Mouse (Mus musculus): ENCODE measurements around the gene Hyal2. TPM values are rescaled to one million over a fixed set of nuclear protein-coding genes. Genes with fewer than 3 reads are reported as not detected.

The Hyal2 gene
- polyA plus RNA-seq, 1 experiment, result 103 TPM

DNA sequence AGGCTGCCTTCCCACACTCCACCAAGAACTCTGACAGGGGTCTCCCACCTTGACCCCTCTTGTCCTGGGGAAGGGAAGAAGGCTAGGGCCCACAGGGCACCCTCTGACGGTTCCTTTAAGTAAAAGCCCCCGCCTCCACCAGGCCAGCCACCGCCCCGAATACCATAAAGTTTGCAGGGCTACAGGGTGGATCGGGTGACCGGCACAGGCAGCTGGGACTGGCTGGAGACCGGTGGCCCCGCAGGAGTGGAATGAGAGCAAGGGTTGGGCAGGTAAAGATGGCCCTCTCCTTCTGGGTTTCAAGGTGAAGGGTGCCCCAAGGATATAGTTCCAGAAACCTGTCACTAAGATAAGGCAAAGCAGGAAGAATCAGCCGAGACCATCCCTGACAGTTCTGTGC, 38.8 kb downstream of the Hyal2 start:
- peak; percentile 66 for DNase-seq
- H3K27ac ChIP-seq (ENCODE audit: insufficient read depth, low read depth, low read length), result peak overlapping the region; percentile 99
- WGBS, result 22% methylated on average over 9 of the region's 9 CpGs
- peaks cover 31% of the 10 kb centered on the region for H3K4me1 ChIP-seq (ENCODE audit: control insufficient read depth, insufficient read depth, low read length)
- H3K27me3 ChIP-seq (replicated peaks; ENCODE audit: control insufficient read depth, insufficient read depth, low read length), result no peaks in the 10 kb centered on the region
- TF ChIP-seq POLR2A (IDR thresholded peaks at IDR 0.05; ENCODE audit: low read depth, low read length) (peak; percentile 65), CTCF (conservative IDR thresholded peaks at IDR 0.05; ENCODE audit: insufficient read depth, insufficient read length, low read depth, low read length) (no peak)
- no peaks in the 10 kb centered on the region for H3K36me3 ChIP-seq (ENCODE audit: control insufficient read depth, insufficient read depth, low read length)
- peak overlapping the region; percentile 65 for H3K4me3 ChIP-seq (ENCODE audit: insufficient read depth, low read depth, low read length)

DNA sequence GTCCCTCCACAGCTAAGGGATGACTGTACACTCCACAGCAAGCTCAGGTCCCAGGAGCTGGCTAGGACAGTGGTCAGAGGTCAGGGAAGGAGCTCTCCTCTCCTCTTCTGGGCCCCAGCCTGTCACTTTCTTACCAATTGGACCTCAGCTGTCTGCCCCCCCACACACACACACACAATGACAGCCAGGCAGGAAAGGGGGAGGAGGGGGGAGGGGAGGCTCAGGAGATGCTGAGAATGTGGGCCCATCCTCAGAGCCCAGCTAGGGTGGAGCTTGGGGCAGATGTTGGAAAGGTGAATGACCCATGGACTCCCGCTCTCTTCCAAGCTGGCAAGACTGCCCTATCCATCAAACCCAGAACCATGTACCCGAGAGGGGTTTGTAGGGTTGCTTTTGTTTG, 39.3 kb downstream of the Hyal2 start:
- peak overlapping the region; percentile 99 for H3K27ac ChIP-seq (ENCODE audit: insufficient read depth, low read depth, low read length)
- peaks cover 34% of the 10 kb centered on the region for H3K4me1 ChIP-seq (ENCODE audit: control insufficient read depth, insufficient read depth, low read length)
- H3K4me3 ChIP-seq (ENCODE audit: insufficient read depth, low read depth, low read length), result peak overlapping the region; percentile 65

DNA sequence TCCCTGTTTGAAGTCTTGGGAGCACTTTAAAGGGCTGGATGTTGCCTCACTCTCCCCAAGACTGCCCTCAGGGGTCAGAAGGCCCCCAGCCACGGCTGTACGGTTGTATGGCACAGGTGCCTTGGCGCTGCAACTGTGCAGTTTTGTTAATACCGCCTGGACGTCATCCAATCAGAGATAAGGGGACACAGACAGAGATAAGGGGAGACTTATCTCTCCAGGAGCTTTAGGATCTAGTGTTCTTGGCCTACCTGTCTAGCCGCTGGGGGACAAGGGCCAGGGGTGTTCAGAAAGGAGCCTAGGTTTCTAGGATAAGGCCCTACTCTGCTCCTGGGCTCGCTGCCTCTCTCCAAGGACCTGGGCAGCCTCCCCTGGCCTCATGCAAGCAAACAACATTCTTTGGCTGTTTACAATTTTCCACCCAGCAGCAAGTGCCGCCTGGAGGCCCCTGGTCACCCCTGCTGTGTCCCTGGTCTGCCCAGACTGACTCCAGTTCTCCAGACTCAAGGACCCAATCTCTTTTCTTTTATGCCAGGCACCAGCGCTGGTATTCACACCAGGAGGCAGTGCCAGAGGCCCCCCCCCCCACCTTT, 40.0 kb downstream of the Hyal2 start:
- peak; percentile 58 for DNase-seq
- no peak for TF ChIP-seq POLR2A (IDR thresholded peaks at IDR 0.05; ENCODE audit: low read depth, low read length)
- TF ChIP-seq CTCF (conservative IDR thresholded peaks at IDR 0.05; ENCODE audit: insufficient read depth, insufficient read length, low read depth, low read length), result no peak
- Histone ChIP-seq H3K27me3 (replicated peaks; ENCODE audit: control insufficient read depth, insufficient read depth, low read length) (no peaks in the 10 kb centered on the region), H3K27ac (ENCODE audit: insufficient read depth, low read depth, low read length) (peak overlapping the region; percentile 99), H3K4me3 (ENCODE audit: insufficient read depth, low read depth, low read length) (peak overlapping the region; percentile 65), H3K4me1 (ENCODE audit: control insufficient read depth, insufficient read depth, low read length) (peaks cover 34% of the 10 kb centered on the region), H3K36me3 (ENCODE audit: control insufficient read depth, insufficient read depth, low read length) (no peaks in the 10 kb centered on the region)
- 54% methylated on average over 9 of the region's 9 CpGs for WGBS

More for the DNA sequence above, 39.3 kb downstream of the Hyal2 start:
- no peaks in the 10 kb centered on the region for H3K36me3 ChIP-seq (ENCODE audit: control insufficient read depth, insufficient read depth, low read length)
- no peak for TF ChIP-seq CTCF (conservative IDR thresholded peaks at IDR 0.05; ENCODE audit: insufficient read depth, insufficient read length, low read depth, low read length)
- no peak for TF ChIP-seq POLR2A (IDR thresholded peaks at IDR 0.05; ENCODE audit: low read depth, low read length)
- no peaks in the 10 kb centered on the region for H3K27me3 ChIP-seq (replicated peaks; ENCODE audit: control insufficient read depth, insufficient read depth, low read length)
- 40% methylated on average over 2 of the region's 2 CpGs for WGBS
- no peak for DNase-seq

DNA sequence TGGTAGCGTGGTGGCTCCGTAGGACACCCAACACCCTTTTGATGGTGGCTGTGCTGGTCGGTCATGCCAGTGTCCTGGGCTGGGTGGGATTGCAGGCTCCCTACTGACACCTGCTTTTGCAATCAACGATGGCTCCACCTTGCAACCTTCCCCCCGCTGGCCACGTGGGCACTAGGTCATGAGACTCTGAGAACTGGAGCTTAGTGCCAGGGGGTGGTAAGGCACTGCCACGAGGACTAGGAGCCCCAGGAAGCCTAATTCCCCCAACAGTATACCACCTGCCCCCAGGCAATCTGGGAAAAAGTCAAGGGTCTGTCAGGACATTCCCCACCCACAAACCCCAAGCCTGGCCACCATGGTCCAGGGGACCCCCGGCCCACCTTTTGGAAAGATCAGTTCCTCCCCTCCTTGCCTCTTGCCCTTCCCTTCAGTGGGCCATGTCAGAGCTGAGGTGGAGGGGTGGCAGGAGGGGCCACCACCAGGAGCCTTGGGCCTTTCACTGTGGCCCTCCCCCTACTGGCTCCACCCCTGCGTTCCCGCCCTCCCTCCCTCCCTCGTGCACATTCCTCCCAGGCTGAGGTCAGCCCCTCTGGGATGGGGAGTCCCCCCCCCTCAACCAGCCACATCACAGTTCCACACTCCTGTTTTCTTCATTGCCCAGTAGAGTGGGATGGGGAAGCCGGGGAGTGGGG, 41.1 kb downstream of the Hyal2 start, which contains the start of gene Sema3b:
Gene Sema3b, minus strand, starts transcription at position 489 of the 692 bp plus-strand sequence.
- peak; percentile 68 for DNase-seq
- Histone ChIP-seq H3K36me3 (ENCODE audit: control insufficient read depth, insufficient read depth, low read length) (no peaks in the 10 kb centered on the region), H3K27ac (ENCODE audit: insufficient read depth, low read depth, low read length) (peak within 1 kb of the TSS; percentile 99)

DNA sequence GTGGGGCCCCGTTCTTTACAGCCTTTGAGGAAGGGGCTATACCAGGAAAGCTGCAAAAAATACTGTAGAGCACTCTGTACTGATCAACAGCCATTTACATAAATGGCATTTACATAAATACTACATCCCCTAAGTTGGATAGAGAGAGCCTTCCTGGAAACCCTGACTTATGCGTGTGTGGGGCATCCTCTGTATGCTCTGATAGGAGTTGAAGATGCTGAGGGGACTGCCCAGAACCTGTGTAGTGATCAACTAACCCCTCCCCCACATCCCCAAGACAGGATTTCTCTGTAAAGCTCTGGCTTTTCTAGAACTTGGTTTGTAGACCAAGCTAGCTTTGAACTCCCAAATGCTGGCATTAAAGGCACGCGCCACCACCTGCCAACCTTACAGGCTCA, 41.7 kb downstream of the Hyal2 start:
- 67% methylated on average over 4 of the region's 4 CpGs for WGBS
- peak overlapping the region; percentile 32; the same call in 1 of the 2 replicates for H3K27ac ChIP-seq (ENCODE audit: insufficient read depth, low read depth, low read length)
- TF ChIP-seq CTCF (conservative IDR thresholded peaks at IDR 0.05; ENCODE audit: insufficient read depth, insufficient read length, low read depth, low read length), result no peak
- TF ChIP-seq POLR2A (IDR thresholded peaks at IDR 0.05; ENCODE audit: low read depth, low read length), result no peak
- no peak for DNase-seq
- no peak overlapping the region for H3K4me3 ChIP-seq (ENCODE audit: insufficient read depth, low read depth, low read length)
- no peaks in the 10 kb centered on the region for H3K36me3 ChIP-seq (ENCODE audit: control insufficient read depth, insufficient read depth, low read length)
- H3K4me1 ChIP-seq (ENCODE audit: control insufficient read depth, insufficient read depth, low read length), result peaks cover 32% of the 10 kb centered on the region
- no peaks in the 10 kb centered on the region for H3K27me3 ChIP-seq (replicated peaks; ENCODE audit: control insufficient read depth, insufficient read depth, low read length)

More for the DNA sequence above, 41.1 kb downstream of the Hyal2 start, which contains the start of gene Sema3b:
- 37% methylated on average over 11 of the region's 12 CpGs for whole genome bisulfite sequencing
- Histone ChIP-seq H3K27me3 (replicated peaks; ENCODE audit: control insufficient read depth, insufficient read depth, low read length) (no peaks in the 10 kb centered on the region), H3K4me3 (ENCODE audit: insufficient read depth, low read depth, low read length) (peak within 1 kb of the TSS; percentile 65), H3K4me1 (ENCODE audit: control insufficient read depth, insufficient read depth, low read length) (peaks cover 38% of the 10 kb centered on the region)
- no peak for TF ChIP-seq CTCF (conservative IDR thresholded peaks at IDR 0.05; ENCODE audit: insufficient read depth, insufficient read length, low read depth, low read length)
- no peak for TF ChIP-seq POLR2A (IDR thresholded peaks at IDR 0.05; ENCODE audit: low read depth, low read length)

DNA sequence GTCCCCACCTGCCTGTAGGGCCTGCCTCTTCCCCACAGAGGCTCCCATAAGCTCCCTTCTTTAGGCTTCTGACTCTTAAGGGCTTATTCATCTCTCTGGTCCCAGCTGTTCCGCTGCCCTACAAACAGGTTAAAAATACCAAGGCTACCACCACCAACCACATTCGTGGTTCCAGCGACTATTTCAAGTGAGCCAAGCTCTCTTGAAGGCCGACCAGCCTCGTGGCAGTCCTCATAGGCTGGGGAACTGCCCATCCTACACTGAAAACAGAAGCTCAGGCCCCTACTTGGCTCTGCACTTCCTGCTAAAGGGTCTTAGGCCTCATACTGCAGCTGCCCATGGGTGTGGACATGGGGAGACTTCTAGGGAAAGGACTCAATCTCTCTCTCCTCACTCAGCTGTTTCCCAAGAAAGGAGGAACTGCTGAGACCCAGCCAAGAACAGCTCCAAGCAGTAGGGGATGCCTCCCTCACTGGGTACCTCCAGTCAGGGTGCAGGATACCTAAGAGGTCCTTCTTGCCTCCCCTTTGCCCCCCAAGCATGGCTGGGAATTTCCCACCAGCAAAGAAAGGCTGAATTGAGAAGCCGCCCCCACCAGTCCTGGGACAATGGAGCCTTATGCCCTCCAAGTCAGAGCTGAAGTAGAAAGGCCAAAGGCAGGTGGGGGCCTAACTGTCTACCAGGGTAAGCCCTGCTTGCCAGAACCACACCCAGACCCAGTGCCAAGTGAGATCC, 43.9 kb downstream of the Hyal2 start:
- peaks cover 2% of the 10 kb centered on the region for H3K36me3 ChIP-seq (ENCODE audit: control insufficient read depth, insufficient read depth, low read length)

More for the DNA sequence above, 43.9 kb downstream of the Hyal2 start:
- Histone ChIP-seq H3K4me3 (ENCODE audit: insufficient read depth, low read depth, low read length) (0 out of 2 replicates have a peak overlapping the region, but pooled peaks have one; percentile 27), H3K27me3 (replicated peaks; ENCODE audit: control insufficient read depth, insufficient read depth, low read length) (no peaks in the 10 kb centered on the region), H3K4me1 (ENCODE audit: control insufficient read depth, insufficient read depth, low read length) (peaks cover 24% of the 10 kb centered on the region), H3K27ac (ENCODE audit: insufficient read depth, low read depth, low read length) (peak overlapping the region; percentile 86)
- DNase-seq, result no peak
- TF ChIP-seq CTCF (conservative IDR thresholded peaks at IDR 0.05; ENCODE audit: insufficient read depth, insufficient read length, low read depth, low read length), result no peak
- no peak for TF ChIP-seq POLR2A (IDR thresholded peaks at IDR 0.05; ENCODE audit: low read depth, low read length)
- WGBS, result 77% methylated on average over 6 of the region's 6 CpGs
